ENCODE assay signal across 9 mouse cellular contexts in the genomic region with DNA sequence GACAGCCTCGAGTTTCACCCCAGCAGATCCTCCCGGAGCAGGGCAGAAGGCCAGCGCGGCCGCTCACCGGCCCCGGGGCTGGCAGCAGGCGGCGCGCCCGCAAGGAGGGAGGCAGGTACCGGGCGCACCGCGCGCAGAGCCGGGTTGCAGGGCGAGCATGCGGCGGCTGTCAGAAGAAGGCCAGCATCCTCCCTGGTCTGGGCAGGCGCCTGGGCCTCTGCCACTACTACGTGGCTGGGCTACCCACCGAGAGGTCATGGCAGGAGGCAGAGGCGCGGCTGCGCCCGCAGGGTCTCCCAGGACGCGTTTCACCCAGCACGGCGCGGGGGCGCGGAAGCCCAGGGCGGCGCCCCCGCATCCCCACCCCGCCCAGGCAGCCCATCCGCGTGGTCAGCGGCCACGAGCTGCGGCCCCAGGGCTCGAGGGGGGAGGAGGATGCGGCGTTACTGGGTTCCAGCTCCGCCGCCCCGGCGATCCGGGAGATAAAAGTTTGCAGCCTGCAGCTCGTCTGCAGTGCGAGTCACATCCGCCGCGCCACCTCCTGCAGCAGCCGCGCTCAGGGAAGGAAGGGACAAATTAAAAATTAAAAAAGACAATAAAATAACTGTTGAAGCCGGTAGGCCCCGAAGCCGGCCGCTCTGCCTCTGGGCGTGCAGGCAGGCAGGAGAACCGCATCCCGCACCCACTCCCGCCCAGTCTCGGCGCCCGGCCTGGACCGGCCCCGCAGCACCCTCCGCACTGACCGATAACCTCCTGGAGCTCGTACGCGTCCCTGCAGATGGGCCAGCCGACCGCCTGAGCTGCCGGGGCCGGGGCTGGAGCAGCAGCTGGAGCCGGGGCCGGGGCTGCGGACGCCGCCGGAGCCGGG. TPM values are rescaled to one million over a fixed set of nuclear protein-coding genes. Genes with fewer than 3 reads are reported as not detected.
DNase-seq lines count a peak whose midpoint lies in the region; ATAC-seq and TF ChIP-seq lines count a peak whose summit lies in the region.
"Had no signal": no experiment of that assay in that cellular context is flagged by ENCODE, and none has a peak within 500 bp of the region (broad histone marks: within the 10 kb centered on the region; RNA-seq: fewer than 3 reads in every experiment).

No protein-coding gene starts in this region.

- no peaks in the 10 kb centered on the region for H3K9me3 ChIP-seq in embryonic facial prominence, embryonic 11.5 days (replicated peaks; ENCODE audit: control insufficient read depth, low read length)
- H3K9me3 ChIP-seq in limb, embryonic 10.5 days (replicated peaks): no peaks in the 10 kb centered on the region
- H3K9me3 ChIP-seq in midbrain, embryonic 10.5 days (replicated peaks): no peaks in the 10 kb centered on the region

- TF ChIP-seq CTCF in heart, adult 2 months (IDR thresholded peaks at IDR 0.05): peak; percentile 28

- H3K27ac ChIP-seq in embryonic facial prominence, embryonic 11.5 days (replicated peaks; ENCODE audit: low read depth, low read length): peak overlapping the region; percentile 83
- peak overlapping the region; percentile 85 for H3K27ac ChIP-seq in heart, adult 2 months
- H3K27ac ChIP-seq in limb, embryonic 10.5 days: peak overlapping the region; percentile 98
- H3K27ac ChIP-seq in midbrain, embryonic 10.5 days (replicated peaks): peak overlapping the region; percentile 98

- ATAC-seq in embryonic facial prominence, embryonic 11.5 days (replicated peaks; ENCODE audit: insufficient number of reproducible peaks, low FRiP score, low TSS enrichment, low read depth): peak; percentile 80

- H3K4me1 ChIP-seq in embryonic facial prominence, embryonic 11.5 days (ENCODE audit: control insufficient read depth, insufficient read depth, low read length): no peaks in the 10 kb centered on the region
- peaks cover 9% of the 10 kb centered on the region for H3K4me1 ChIP-seq in heart, adult 2 months (ENCODE audit: control insufficient read depth, insufficient read depth, low read length)
- peaks cover 40% of the 10 kb centered on the region for H3K4me1 ChIP-seq in limb, embryonic 10.5 days
- H3K4me1 ChIP-seq in midbrain, embryonic 10.5 days: peaks cover 58% of the 10 kb centered on the region

- H3K36me3 ChIP-seq in embryonic facial prominence, embryonic 11.5 days (replicated peaks; ENCODE audit: control insufficient read depth, insufficient read depth, low read depth, low read length): no peaks in the 10 kb centered on the region
- peaks cover 6% of the 10 kb centered on the region; the same call in 1 of the 2 replicates for H3K36me3 ChIP-seq in heart, adult 2 months (ENCODE audit: control insufficient read depth, insufficient read depth, low read length)
- peaks cover 7% of the 10 kb centered on the region for H3K36me3 ChIP-seq in limb, embryonic 10.5 days
- peaks cover 8% of the 10 kb centered on the region for H3K36me3 ChIP-seq in midbrain, embryonic 10.5 days

- H3K4me3 ChIP-seq in embryonic facial prominence, embryonic 11.5 days (ENCODE audit: low read depth, low read length): peak overlapping the region; percentile 93
- peak overlapping the region; percentile 80 for H3K4me3 ChIP-seq in heart, adult 2 months
- H3K4me3 ChIP-seq in limb, embryonic 10.5 days: peak overlapping the region; percentile 97
- H3K4me3 ChIP-seq in midbrain, embryonic 10.5 days: peak overlapping the region; percentile 88

- intact Hi-C loops in heart, adult 2 months (cut with DNase I): loop anchor here (5.0 kb wide), 1 partner anchor 109 kb away; no protein-coding TSS in a partner anchor

- no peak for TF ChIP-seq POLR2A in heart, adult 2 months (IDR thresholded peaks at IDR 0.05; ENCODE audit: insufficient read depth, low read depth, low read length)

- H3K9ac ChIP-seq in embryonic facial prominence, embryonic 11.5 days (replicated peaks; ENCODE audit: low read length): peak overlapping the region; percentile 90
- H3K9ac ChIP-seq in heart, adult 2 months (ENCODE audit: low read depth, low read length): peak overlapping the region; percentile 82

- no peak for TF ChIP-seq EP300 in heart, adult 2 months (IDR thresholded peaks at IDR 0.05; ENCODE audit: insufficient read depth, low read depth, low read length)

- WGBS in embryonic facial prominence, embryonic 11.5 days: under 1% methylated on average over 81 of the region's 87 CpGs
- WGBS in heart, adult 2 months: under 1% methylated on average over 87 of the region's 87 CpGs
- WGBS in limb, embryonic 10.5 days: under 1% methylated on average over 87 of the region's 87 CpGs
- under 1% methylated on average over 85 of the region's 87 CpGs for WGBS in midbrain, embryonic 10.5 days

- peak; percentile 13 to 37 for DNase-seq in spleen, adult 18-20 months
- no peak for DNase-seq in spleen, adult 12 weeks (ENCODE audit: low spot score)
- DNase-seq in embryonic facial prominence, embryonic 11.5 days (ENCODE audit: low spot score): peak; percentile 67
- DNase-seq in heart, adult 2 months: peak; percentile 77 to 79
- peak; percentile 42 for DNase-seq in kidney, adult 11 months
- DNase-seq in limb, embryonic 10.5 days (ENCODE audit: low spot score): peak; percentile 81
- peak; percentile 80 for DNase-seq in midbrain, embryonic 10.5 days (ENCODE audit: low spot score)
- peak; percentile 75 for DNase-seq in right cerebral cortex, postnatal 25 days

- no peaks in the 10 kb centered on the region for H3K27me3 ChIP-seq in embryonic facial prominence, embryonic 11.5 days (ENCODE audit: control insufficient read depth, insufficient read depth, low read length)
- H3K27me3 ChIP-seq in heart, adult 2 months (ENCODE audit: control insufficient read depth, insufficient read depth, low read length): no peaks in the 10 kb centered on the region
- H3K27me3 ChIP-seq in limb, embryonic 10.5 days (ENCODE audit: low read depth, poor library complexity, severe bottlenecking): no peaks in the 10 kb centered on the region
- no peaks in the 10 kb centered on the region; the same call in none of the 2 replicates for H3K27me3 ChIP-seq in midbrain, embryonic 10.5 days (ENCODE audit: low read depth, poor library complexity, severe bottlenecking)
- H3K27me3 ChIP-seq: CH12.LX had no signal

- no peaks in the 10 kb centered on the region for H3K79me2 ChIP-seq in heart, adult 2 months (replicated peaks; ENCODE audit: control insufficient read depth, insufficient read depth, low read length)

- peak overlapping the region; percentile 90 for H3K4me2 ChIP-seq in embryonic facial prominence, embryonic 11.5 days (ENCODE audit: low read depth, low read length)

RNA-seq across cellular contexts. Expression of gene Stk39, which starts 0.9 kb away (rescaled TPM):
- polyA plus RNA-seq in embryonic facial prominence, embryonic 11.5 days (2014; fragmentation: Nextera tagmentation; extraction: Ambion mirVana): 24.2 and 26.9 TPM in 2 replicates
- total RNA-seq in heart, adult 2 months (2021): 10 to 100 TPM; 80.9 to 85.2 TPM
- 26.4 and 34.2 TPM in 2 replicates for polyA plus RNA-seq in heart, adult 2 months (2012; rRNA removed)
- 22.1 and 27.9 TPM in 2 replicates for polyA plus RNA-seq in limb, embryonic 10.5 days (2016; fragmentation: Nextera tagmentation; extraction: Ambion mirVana)
- 30.1 and 37.5 TPM in 2 replicates for polyA plus RNA-seq in midbrain, embryonic 10.5 days (2016; fragmentation: Nextera tagmentation; extraction: Ambion mirVana)
- total RNA-seq: CH12.LX had no signal
